In the genomic region with DNA sequence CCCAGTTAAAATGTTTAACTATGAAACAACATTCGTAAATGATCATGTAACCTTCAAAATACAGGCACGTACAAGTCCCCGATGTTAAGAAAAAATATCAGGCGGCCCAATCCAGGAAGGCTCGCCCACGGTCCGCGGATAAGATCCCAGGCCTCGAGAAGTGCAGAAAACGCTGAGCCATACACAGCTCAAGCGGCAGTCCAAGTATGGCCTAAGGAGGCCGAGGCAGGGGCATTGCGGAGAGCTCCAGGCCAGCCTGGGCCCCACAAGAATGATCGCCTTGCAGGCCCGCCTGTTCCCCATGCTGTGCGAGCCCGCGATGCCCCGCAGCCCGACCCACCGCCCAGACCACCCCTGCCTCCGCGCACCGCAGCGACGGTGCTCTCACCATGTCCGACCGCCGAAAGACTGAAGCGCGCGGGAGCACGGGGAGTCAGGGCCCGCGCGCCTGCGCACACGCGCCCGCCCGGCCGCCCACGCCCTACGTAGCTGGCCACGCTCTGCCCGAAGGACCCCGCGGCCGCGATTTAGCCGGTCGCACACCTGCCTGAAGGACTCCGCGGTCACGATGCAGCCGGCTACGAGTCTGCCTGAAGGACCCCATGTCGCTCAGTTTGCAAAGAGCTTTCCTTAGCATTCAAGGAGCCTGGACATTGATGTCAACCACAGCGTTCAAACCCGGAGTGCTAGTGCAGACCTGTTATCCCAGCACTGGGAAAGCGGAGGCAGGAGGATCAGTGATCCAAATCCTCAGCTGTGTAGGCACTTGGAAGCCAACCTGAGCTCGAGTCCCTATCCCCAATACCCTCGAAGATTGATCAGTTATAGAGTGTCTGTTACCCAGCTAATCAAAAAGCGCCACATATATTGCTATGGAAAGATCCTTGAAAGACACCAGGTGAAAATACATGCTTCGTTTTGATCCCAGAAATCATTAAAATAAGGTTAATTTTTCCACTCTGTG, we compare ENCODE assay signal across 1 mouse cellular context.
TF ChIP-seq lines count a peak whose summit lies in the region.

A gene (minus strand): TSS at position 464 of the 964 bp plus-strand sequence.

TF ChIP-seq in CH12.LX, 34 proteins besides CTCF, POLR2A, EP300 and RAD21 (continued from another document):
- TF ChIP-seq HCFC1 (IDR thresholded peaks at IDR 0.05; ENCODE audit: low read depth, low read length) (peak; percentile 90), PAX5 (IDR thresholded peaks at IDR 0.05; ENCODE audit: low read length) (no peak), MEF2A (IDR thresholded peaks at IDR 0.05; ENCODE audit: borderline replicate concordance, low read depth, low read length) (peak; percentile 85), TBP (conservative IDR thresholded peaks at IDR 0.05; ENCODE audit: low read depth, low read length) (peak; percentile 96), POLR2AphosphoS2 (IDR thresholded peaks at IDR 0.05; ENCODE audit: low read depth, low read length) (peak; percentile 99), USF1 (IDR thresholded peaks at IDR 0.05; ENCODE audit: low read depth, low read length) (no peak), USF2 (conservative IDR thresholded peaks at IDR 0.05; ENCODE audit: low read depth, low read length) (no peak), ZMIZ1 (IDR thresholded peaks at IDR 0.05; ENCODE audit: low read depth, low read length) (peak; percentile 98), CHD2 (IDR thresholded peaks at IDR 0.05; ENCODE audit: low read length) (no peak), KAT2A (IDR thresholded peaks at IDR 0.05; ENCODE audit: insufficient replicate concordance, low read length) (peak; percentile 95), ELF1 (IDR thresholded peaks at IDR 0.05; ENCODE audit: low read depth, low read length) (peak; percentile 70), MXI1 (IDR thresholded peaks at IDR 0.05; ENCODE audit: low read depth, low read length) (peak; percentile 90), ZC3H11A (IDR thresholded peaks at IDR 0.05; ENCODE audit: low read depth, low read length) (no peak), SMC3 (IDR thresholded peaks at IDR 0.05; ENCODE audit: low read depth, low read length) (no peak), MYC (IDR thresholded peaks at IDR 0.05; ENCODE audit: low read depth, low read length) (peak; percentile 88), ZNF384 (IDR thresholded peaks at IDR 0.05; ENCODE audit: low read depth, low read length) (no peak), ZKSCAN1 (IDR thresholded peaks at IDR 0.05; ENCODE audit: borderline replicate concordance, low read depth, low read length) (no peak), E2F4 (IDR thresholded peaks at IDR 0.05; ENCODE audit: insufficient replicate concordance, low read depth, low read length) (no peak), CHD1 (IDR thresholded peaks at IDR 0.05; ENCODE audit: low read depth, low read length) (no peak)
